Mouse (Mus musculus) kidney, adult 2 months (tissue): ENCODE measurements at regions not wholly inside any gene's neighbourhood (a gene's known extent, or its start where the extent isn't known, plus 50 kb on each side); places are given as distances from the start of the nearest gene placed in this dataset.

Source experiments
- DNase-seq: peaks from one replicate; pipeline ENCODE4 v3.0.0; 2021
- H3K27ac ChIP-seq: fragments of 200-500 bp; 2 replicates; pipeline ENCODE4 v1.5.1; 2012; ENCODE audit warnings: low read depth, low read length, control low read depth, inconsistent platforms; ENCODE audit not compliant: insufficient read depth
- H3K27me3 ChIP-seq: fragments of 200-500 bp; replicated peaks from 2 replicates; pipeline ENCODE4 v1.6.1; 2012; ENCODE audit warnings: mild to moderate bottlenecking, moderate library complexity, low read length, inconsistent platforms; ENCODE audit not compliant: control insufficient read depth, insufficient read depth
- H3K36me3 ChIP-seq: fragments of 200-500 bp; 2 replicates; pipeline ENCODE4 v1.6.1; 2012; ENCODE audit warnings: mild to moderate bottlenecking, moderate library complexity, low read length, inconsistent platforms; ENCODE audit not compliant: control insufficient read depth, insufficient read depth
- H3K4me1 ChIP-seq: fragments of 200-500 bp; 2 replicates; pipeline ENCODE4 v1.6.1; 2011; ENCODE audit warnings: low read length; ENCODE audit not compliant: control insufficient read depth, insufficient read depth
- H3K4me3 ChIP-seq: fragments of 200-500 bp; 2 replicates; pipeline ENCODE4 v1.5.1; 2011; ENCODE audit warnings: mild to moderate bottlenecking, low read depth, low read length, control low read depth; ENCODE audit not compliant: insufficient read depth
- CTCF ChIP-seq: fragments of 200-500 bp; conservative IDR thresholded peaks from 2 replicates; pipeline ENCODE4 v1.5.1; 2011; ENCODE audit warnings: low read depth, mild to moderate bottlenecking, control low read depth, low read length, moderate library complexity, mixed read lengths; ENCODE audit not compliant: insufficient read depth, insufficient read length
- POLR2A ChIP-seq: fragments of 200-500 bp; IDR thresholded peaks from one replicate; pipeline ENCODE4 v1.6.1; 2011; ENCODE audit warnings: low read depth, low read length, control low read depth
- WGBS: fragments of 180-500 bp; shearing (Covaris S2); methylation state at CpG from one replicate; pipeline ENCODE4 v1.1.7; 2018; 5-methylcytosine and 5-hydroxymethylcytosine counted together

- no peaks in the 10 kb centered on the region for H3K4me1 ChIP-seq
- no peak overlapping the region for H3K27ac ChIP-seq
- DNase-seq = no peak
- H3K4me3 ChIP-seq = no peak overlapping the region
- no peak for TF ChIP-seq CTCF
- no peak for TF ChIP-seq POLR2A
- WGBS = 57% methylated on average over 12 of the region's 12 CpGs
- H3K36me3 ChIP-seq = no peaks in the 10 kb centered on the region
- H3K27me3 ChIP-seq = no peaks in the 10 kb centered on the region
These were observed 237.0 kb downstream of the Impad1 start for GRCm38 (mm10) chr4:4556126-4556525.

- H3K27ac ChIP-seq = no peak overlapping the region
- H3K27me3 ChIP-seq = no peaks in the 10 kb centered on the region
- TF ChIP-seq POLR2A (no peak), CTCF (no peak)
- no peak overlapping the region for H3K4me3 ChIP-seq
- no peaks in the 10 kb centered on the region for H3K4me1 ChIP-seq
- WGBS = 86% methylated on average over 5 of the region's 5 CpGs
- H3K36me3 ChIP-seq = no peaks in the 10 kb centered on the region
- DNase-seq = no peak
These were observed 242.9 kb downstream of the Impad1 start for GRCm38 (mm10) chr4:4550301-4550700.

- H3K27me3 ChIP-seq = no peaks in the 10 kb centered on the region
- no peak overlapping the region for H3K4me3 ChIP-seq
- no peak overlapping the region for H3K27ac ChIP-seq
- DNase-seq = no peak
- 77% methylated on average over 4 of the region's 4 CpGs for WGBS
- TF ChIP-seq CTCF (no peak), POLR2A (no peak)
- no peaks in the 10 kb centered on the region for H3K4me1 ChIP-seq
- no peaks in the 10 kb centered on the region for H3K36me3 ChIP-seq
These were observed 243.3 kb downstream of the Impad1 start for GRCm38 (mm10) chr4:4549893-4550292.

DNA sequence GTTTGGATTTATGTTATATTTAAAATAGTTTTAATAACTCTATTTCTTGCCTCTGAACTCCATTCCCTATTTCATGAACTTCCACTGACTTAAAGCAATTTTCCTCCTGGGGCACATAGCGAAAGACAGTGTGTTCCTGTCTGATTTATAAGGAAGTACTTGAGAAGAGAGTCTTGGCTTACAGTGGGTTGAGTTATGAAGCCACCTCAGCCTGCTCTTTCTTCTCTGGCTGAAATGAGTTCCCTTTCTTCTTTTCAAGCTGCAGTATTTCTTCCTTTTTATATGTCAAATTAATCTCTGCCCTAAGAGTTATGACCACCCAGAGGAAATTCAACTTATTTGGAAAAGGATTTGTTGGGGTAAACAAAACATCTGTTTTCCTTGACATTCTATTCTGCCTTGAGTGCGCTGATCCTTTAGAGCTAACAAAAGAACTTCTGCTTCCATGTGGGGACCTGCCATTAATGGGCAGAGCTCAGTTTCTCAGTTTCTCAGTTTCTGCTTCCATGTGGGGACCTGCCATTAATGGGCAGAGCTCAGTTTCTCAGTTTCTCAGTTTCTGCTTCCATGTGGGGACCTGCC is 255.9 kb downstream of the Impad1 start:
- TF ChIP-seq CTCF (no peak), POLR2A (no peak)
- DNase-seq = no peak
- no peak overlapping the region for H3K27ac ChIP-seq
- no peak overlapping the region for H3K4me3 ChIP-seq
- WGBS = 43% methylated on average over 2 of the region's 2 CpGs
- H3K36me3 ChIP-seq = no peaks in the 10 kb centered on the region
- no peaks in the 10 kb centered on the region for H3K27me3 ChIP-seq
- H3K4me1 ChIP-seq = no peaks in the 10 kb centered on the region

GRCm38 (mm10) chr4:4532196-4532595 is 261.0 kb downstream of the Impad1 start:
- 70% methylated on average over 4 of the region's 4 CpGs for WGBS
- Histone ChIP-seq H3K36me3 (no peaks in the 10 kb centered on the region), H3K27ac (no peak overlapping the region), H3K27me3 (no peaks in the 10 kb centered on the region), H3K4me1 (no peaks in the 10 kb centered on the region), H3K4me3 (no peak overlapping the region)
- no peak for DNase-seq
- TF ChIP-seq CTCF (no peak), POLR2A (no peak)

- H3K27ac ChIP-seq = no peak overlapping the region
- no peaks in the 10 kb centered on the region for H3K4me1 ChIP-seq
- H3K27me3 ChIP-seq = no peaks in the 10 kb centered on the region
- H3K36me3 ChIP-seq = no peaks in the 10 kb centered on the region
- no peak for DNase-seq
- TF ChIP-seq CTCF (no peak), POLR2A (no peak)
- 75% methylated on average over 12 of the region's 12 CpGs for WGBS
- no peak overlapping the region for H3K4me3 ChIP-seq
These were observed 264.8 kb downstream of the Impad1 start for GRCm38 (mm10) chr4:4528311-4528710.

GRCm38 (mm10) chr4:4521757-4522156 is 271.4 kb downstream of the Impad1 start:
- 25% methylated on average over 2 of the region's 2 CpGs for WGBS
- TF ChIP-seq POLR2A = no peak
- no peak for TF ChIP-seq CTCF
- no peak overlapping the region for H3K4me3 ChIP-seq
- H3K36me3 ChIP-seq = no peaks in the 10 kb centered on the region
- H3K27ac ChIP-seq = no peak overlapping the region
- H3K4me1 ChIP-seq = no peaks in the 10 kb centered on the region
- H3K27me3 ChIP-seq = no peaks in the 10 kb centered on the region
- DNase-seq = peak; percentile 17

DNA sequence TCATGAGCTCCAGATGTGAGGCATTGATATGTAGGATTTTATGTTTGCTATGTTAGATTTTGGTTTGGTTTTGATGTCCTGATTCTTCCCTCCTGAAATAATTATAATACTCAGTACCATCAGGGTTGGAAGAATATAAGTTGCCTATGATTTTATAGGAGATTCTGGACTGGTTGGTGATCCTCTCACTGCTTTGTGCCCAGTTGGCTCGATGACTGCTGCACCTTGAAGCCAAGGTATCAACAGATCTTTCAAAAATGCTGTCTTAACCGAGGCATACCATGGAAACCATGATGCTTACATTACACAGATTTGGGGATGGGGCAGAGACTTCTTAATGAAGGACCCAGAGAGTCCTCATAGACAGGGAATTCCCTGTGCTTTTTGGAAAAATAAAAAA is 274.4 kb downstream of the Impad1 start:
- no peak for TF ChIP-seq POLR2A
- no peak for TF ChIP-seq CTCF
- H3K27ac ChIP-seq = no peak overlapping the region
- no peaks in the 10 kb centered on the region for H3K27me3 ChIP-seq
- WGBS = 74% methylated on average over 2 of the region's 2 CpGs
- no peak overlapping the region for H3K4me3 ChIP-seq
- H3K4me1 ChIP-seq = no peaks in the 10 kb centered on the region
- DNase-seq = no peak
- no peaks in the 10 kb centered on the region for H3K36me3 ChIP-seq
